Mouse (Mus musculus) inflammation-experienced regulatory T-cells, adult 6 months (primary cell): Measurements from ENCODE around the gene Peg3. TPM values are rescaled to one million over a fixed set of nuclear protein-coding genes. Genes with fewer than 3 reads are reported as not detected.
"Not testable (repeated sequence)": the region's sequence is repeated elsewhere in the genome, so short reads cannot be mapped to it uniquely, and the experiment has no call there.

Experiments
- ATAC-seq: one replicate; pipeline ENCODE4 v1.8.0; 2017
- polyA plus RNA-seq, 3 experiments: library from polyadenylated mRNA; unstranded; fragments of 100-300 nt; shearing (Covaris generic); gene quantifications; one replicate each; pipeline ENCODE4 v1.2.1; 2017

The Peg3 gene
- polyA plus RNA-seq = not detected

DNA sequence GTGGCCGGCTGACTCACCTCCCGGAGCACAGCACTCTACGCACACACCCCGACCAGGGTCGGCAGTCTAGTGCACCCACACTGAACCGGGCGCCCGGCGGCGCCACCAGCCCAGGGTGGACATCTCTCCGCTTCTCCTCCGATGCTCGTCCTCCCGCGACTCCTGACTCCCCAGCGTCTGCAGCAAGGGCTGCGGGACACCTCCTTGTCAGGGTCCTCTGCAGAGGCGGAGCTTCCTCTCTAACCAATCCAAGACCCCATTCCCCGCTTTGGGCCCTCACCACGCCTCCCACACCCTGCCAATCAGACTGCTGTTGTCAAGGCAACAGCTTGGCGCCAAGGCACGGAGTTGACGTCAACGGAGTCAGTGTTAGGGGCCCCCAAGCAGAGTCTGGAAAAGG is at the start of gene Peg3, which contains the start of gene Usp29:
Gene Peg3 (minus strand): TSS at position 191 of the 400 bp plus-strand sequence.
Gene Usp29 (plus strand): TSS at position 338 of the 400 bp plus-strand sequence.
- ATAC-seq = no peak

DNA sequence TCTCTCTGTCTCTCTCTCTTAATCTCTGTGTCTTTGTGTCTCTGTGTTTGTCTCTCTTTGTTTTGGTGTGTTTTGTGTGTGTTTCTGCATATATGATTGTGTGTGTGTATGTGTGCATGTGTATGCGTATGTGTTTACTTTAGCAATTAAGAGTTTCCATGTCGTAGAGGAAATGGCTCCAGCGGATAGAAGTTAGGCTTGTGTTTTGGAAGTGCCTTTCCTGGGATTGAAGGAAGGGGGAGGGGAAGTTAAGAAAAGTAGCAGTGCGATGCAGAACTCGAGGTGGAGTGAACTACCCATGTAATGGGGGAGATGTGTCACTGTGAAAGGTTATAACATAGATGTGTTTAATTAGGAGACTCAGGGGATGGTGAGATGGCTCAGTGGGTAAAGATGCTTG is 48.9 kb upstream of the Peg3 start:
- no peak for ATAC-seq

DNA sequence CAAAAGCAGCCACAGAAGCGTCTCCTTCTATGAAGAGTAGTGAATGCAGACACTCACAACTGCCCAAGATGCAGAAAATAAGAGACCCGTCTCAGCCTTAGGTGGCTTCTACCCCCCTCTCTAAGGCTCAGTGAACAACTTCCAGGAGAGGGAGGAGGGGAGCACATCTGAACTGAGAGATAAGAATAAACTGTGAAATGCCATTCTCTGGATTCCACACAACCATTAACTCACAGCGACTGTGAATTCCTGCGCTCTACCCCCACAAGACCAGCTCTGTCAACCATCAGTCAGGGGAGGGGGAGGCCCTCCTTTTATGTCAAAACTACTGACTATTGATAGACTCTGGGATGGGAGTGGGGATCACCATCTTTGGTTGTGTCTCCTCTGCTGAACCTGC is 47.5 kb upstream of the Peg3 start:
- ATAC-seq = no peak

DNA sequence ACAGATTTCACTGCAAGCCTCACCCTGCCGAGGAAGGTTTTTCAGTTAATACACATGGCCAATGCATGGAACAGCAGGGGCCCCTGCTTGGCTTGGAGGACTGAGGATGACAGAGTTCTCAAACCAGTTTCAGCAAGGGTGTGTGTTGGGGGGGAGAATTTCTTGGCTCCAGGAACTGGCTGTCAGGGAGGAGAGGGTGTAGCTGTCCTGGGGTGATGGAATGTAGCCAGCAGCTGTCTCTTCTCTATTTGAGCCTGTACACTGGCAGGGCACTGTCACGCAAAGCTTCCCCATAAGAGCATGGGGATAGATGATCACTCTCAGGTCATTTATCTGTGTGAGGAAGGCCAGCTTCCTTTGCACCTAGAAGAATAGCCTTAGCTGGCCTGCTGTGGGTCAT is 46.9 kb upstream of the Peg3 start:
- ATAC-seq = no peak

DNA sequence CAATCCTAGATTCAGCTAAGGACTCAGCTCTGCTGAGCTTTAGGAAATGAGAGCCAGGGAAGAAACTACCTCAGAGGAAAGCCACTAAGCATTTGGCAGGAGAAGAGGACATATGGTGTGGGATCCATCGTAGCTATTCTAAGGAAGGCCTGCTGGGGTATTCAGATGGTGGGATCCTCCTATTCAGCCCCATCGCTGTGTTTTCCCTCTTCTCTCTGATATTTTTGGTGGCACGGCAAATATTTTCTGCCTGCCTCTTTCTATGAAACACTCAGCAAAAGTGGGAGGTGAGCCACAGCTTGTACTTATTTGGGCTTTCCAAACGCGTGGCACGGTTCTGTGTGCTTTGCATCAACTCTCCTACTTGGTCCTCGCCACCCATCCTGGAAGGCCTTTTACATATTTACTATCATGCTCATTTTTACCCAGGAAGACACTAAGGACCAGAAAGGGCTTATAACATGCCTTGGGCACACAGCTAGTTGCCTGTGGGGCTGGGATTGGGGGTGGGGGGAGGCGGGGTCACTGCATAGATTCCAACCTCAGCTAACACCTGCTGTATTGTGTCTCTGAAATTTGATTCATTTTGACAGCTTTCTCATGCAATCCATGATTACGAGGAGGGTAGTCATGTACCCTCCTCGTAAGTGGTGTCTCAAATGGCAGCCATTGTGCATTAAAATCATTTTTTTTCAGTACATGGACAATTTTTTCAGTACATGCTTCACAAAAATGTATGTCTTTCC is 46.3 kb upstream of the Peg3 start:
- no peak for ATAC-seq

DNA sequence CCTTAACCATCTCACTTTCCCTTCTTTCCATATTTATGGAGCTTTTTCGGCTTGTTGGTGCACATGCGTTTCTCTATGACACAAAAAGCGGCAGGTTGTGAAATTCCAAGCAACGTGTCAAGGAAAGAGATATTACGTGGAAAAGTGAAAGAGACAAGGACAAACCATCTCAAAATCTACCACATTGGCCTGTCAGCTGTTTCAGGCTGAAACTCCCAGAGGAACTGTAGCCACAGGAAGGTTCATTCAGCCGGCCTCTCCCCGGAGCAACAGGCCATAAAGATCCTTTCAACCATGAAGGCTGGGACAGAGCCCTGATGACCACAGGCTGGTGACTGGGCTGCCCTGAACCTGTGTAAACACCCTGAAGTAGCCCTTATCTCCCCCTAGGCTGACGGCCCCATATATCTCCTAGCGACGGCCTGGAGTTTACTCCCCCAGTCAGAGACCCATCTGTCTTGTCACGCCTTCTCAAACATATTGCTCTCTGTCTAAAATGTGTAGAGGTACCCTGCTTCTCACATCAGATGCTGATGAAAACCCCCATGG is 43.7 kb upstream of the Peg3 start:
- not testable (repeated sequence) for ATAC-seq

DNA sequence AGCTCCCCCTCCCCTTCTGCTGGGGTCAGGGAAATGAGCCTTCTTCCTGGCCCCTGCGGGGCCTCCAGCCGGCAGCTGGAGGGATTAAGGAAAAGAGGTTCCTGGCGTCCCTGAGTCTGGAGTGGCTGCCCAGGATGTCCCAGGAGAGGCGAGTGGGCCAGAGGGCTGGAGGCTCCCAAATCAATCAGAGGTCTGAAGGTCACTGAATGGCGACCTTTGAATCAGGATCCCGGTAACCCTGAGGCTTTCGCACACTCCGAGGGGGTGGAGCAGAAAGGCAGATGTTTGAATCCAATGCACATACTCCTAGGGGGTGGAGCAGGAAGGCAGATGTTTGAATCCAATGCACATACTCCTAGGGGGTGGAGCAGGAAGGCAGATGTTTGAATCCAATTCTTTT is 40.1 kb upstream of the Peg3 start:
- no peak for ATAC-seq

DNA sequence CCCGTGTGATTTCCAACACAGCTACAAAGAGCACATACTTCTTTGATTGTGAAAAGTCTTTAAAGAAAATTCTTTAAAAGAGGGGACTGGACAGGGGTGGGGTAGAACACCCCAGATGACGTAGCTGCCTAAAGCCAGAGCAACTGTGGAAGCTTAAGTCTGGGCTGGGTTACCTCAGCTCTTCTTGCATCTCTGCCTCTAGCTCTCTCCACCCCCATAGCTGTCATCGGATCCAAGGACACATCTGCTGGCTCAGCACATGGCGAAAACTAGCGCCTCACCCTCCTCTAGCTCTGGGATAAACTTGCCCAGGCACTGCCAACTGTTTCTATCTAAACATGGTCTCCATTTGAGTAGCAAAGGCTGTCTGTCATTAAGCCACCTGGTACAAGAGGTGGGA is 35.0 kb upstream of the Peg3 start:
- no peak for ATAC-seq

DNA sequence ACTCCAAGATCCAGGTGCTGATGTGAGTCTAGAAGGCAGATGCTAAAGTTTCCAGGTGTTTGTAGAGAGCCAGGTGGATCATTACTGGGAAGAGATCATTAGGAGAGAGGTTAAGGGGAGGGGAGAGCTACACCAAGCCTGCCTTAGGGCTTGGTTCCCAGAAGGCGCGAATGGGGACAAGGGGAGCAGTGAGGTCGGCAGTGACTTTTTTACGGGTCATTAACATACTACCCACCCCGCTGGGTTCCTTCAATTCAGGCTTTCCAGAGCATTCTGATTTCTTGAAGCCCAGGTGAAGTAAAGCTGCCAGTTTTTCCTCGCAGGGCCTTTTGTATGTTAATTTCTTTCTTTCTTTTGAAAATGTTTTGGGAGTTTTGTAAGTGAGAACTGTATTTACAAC is 29.9 kb upstream of the Peg3 start:
- ATAC-seq = no peak

DNA sequence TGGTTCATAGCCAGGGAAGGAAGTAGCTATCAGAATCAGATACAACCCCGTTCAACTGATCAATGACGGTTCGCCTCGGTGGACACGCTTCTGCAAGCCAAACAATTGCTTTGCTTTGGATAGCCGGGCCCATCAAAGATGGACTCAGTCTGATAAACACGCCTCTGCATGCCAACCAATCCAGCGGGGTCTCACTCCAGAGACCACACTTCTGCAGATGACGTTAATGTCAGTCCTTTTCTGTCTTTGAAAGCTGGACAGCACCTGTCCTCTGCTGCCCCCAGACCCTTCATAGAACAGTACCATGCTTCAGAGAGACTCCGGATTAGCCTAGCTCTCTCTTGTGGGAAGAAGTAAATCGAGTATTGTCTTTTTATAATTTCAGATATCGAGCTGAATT is 29.5 kb upstream of the Peg3 start:
- no peak for ATAC-seq

DNA sequence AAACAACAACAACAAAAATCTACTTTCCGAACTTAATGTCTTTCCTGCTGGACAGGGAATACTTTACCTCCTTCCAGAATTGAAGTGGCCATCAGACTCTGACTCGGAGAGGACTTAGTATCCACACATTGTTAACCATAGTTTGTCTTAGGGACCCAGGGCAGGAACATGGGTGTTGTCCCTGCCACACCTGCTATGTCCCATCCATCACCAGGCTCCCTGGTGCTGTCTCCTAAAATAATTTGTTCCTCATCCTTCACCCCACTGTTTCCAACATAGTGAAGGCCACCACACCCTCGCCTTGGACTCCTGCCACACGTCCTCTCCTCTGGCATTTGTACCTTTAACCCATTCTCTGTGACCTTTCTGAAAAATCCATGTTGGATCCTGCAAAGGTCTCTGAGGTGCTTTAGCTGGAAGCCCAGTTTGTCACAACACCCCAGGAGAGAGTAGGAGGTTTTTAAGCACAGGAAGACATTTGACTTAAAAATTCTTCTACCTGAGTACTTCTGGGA is 26.6 kb upstream of the Peg3 start:
- ATAC-seq = no peak

DNA sequence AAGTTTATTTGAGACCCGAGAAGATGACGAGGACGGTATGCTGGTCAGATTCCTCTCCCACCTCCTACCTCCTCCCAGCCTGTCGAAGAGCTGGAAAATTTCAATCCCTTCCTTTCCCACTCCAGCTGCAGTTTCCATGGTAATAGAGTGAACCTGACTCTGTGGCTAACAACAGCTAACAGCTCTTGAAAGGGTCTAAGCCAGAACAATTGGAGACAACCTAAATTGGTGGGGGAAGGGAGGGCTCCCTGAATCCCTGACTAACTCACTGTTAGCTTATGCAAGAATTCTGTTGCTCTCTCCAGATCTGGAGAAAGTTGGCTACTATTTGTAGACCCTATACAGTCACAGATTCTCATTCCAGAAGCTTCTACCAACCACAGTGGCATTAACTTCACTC is 23.2 kb upstream of the Peg3 start:
- ATAC-seq = no peak

DNA sequence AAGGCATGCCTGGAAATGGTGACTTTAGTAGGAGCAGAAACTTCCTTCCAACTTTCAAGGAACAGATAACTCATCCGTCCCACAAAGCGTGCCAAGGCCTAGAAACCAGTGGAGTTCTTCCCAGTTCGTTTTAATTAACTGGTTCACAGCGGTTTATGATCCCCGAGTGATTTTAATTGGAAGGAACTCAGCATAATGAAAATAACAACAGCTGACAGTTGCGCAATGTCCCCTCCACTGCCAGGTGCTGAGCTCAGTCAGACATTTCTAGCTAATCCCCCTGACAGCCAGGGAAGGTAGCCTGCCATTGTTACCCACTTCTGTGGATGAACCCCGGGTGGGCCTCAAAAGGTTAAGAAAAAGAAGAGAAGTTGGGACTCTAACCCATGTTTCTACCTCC is 19.0 kb upstream of the Peg3 start:
- ATAC-seq = no peak

DNA sequence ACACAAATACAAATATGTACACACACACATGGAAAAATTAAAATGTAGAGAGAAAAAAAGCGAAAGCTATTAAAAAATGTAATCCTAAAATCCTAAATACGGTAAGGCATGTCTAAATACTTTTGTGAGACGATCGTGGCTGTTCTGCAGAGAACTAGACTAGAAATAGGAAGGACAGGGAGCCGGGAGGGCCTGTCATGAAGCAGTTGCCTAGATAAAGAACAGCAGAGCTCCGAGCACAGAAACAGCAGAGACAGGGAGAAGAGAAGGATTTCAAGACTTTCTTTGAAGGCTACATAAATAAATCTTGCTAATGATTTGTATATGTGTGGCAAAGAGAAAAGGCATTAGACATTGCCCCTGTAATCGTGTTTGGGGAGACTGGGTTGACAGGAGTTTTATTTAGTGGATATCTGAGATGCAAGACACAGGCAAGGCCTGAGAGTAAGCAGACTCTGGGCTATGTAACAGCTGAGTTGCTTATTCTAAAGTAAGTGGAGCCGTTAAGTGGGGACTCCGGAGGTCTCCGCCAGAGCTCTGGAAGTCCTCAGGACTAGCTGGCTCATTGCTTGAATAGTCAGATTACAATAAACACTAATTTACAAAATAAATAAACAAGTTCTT is 14.2 kb upstream of the Peg3 start:
- no peak for ATAC-seq

DNA sequence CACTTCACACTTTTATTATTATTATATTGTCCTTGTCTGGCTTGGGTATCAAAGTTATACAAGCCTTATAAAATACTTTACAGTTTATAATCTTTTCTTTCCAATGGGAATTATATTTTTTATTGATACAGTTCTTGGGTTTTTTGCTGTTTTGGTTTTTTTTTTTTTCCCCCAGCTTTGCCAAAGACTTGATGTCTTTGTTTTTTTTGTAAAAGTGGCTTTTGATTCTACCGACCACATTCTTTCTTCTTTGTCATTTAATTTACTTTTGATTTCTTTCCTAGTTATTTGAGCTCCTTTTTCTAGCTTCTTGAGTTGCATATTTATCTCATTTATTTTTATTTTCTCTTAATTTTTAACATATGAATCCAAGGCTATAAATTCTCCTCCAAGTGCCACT is 5.8 kb upstream of the Peg3 start:
- no peak for ATAC-seq

DNA sequence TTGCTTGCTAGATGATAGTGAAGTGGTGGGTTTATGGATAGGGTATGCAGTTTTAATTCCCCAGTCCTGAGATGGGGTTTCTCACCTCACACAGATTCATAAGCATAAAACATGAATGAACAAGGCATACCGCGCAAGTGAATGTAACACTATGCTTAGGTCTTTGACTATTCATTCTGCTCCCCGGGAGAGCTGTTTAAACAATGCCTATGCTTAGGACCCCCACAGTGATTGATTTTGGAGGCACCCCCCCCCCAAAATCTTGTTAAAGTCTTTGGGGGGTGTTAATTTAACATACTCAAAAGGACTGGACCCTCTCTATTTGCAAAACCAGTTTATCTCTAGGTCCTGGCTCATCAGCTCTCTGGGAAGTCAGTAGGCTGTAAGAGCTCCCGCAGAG is 1.7 kb upstream of the Peg3 start:
- ATAC-seq = no peak

DNA sequence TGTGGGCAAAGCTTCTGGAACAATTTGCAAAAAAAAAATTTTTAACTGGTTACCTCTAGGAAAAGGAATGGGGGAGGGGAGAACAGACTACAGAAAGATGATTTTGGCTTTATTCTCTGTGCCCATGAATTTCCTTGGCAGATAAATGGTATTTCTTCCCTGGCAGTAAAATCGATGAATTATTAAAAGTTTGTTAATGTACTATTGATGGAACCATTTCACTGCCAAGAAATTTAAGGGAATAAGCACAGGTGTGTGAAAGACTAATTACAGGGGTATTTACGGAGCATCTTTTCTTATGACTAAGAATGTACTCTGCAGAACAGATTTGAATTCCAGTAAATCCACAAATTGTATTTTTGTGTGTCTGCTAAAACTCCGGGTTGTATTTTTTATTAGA is 1.1 kb upstream of the Peg3 start:
- ATAC-seq = no peak

DNA sequence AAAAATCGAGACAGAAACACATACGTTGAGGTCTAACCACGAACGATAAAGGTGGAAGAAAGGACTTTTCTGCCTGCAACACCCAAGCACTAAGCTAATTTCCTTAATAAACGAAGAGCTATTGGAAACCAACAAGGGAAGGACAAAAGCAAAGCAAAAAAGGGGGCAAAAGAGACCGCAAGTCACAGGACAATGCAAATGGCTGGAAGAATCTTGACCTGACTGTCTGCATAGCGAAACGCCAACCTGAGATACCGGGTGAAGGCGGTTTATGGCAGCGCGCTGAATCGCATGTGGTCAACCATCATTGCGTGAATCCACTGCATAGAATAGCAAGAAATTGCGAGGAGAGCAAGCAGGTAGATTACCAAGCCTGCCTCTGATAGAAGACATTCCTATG is 570 bp upstream of the Peg3 start:
- no peak for ATAC-seq

DNA sequence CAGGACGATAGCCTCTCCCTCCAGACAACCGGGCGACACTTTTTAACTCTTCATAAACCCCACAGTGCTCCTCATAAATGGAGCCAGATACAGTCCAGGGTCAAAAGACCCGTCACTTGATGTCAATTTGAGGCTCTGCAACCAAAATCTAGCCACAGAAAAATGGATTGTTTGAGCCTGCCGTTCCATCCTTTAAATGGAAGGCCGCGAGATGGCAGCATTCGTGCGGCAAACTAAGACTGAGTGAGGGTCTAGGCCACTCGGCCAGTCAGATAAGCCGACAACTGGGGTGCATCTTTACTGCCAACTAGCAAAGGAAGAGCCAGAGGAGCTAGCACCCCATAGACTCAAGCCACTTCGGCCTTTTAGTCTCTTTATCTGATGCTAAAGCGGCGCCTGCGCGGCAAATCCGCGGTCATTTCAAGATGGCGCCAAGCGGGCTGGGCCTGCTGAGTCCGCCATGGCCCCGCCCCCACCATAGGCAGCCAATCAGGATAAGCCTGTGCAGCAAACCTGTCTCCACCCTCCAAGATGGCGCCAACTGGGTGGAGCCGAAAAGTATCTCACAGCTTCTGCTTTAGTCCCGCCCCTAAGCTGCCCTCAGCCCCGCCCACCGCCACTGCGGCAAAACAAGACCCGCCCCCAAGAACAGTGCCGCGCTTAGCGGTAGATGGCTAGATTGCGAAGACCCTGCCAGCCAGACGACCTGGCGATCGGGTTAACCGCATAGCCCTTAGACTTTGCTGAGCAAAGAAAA is 992 bp downstream of the Peg3 start:
- ATAC-seq = no peak

DNA sequence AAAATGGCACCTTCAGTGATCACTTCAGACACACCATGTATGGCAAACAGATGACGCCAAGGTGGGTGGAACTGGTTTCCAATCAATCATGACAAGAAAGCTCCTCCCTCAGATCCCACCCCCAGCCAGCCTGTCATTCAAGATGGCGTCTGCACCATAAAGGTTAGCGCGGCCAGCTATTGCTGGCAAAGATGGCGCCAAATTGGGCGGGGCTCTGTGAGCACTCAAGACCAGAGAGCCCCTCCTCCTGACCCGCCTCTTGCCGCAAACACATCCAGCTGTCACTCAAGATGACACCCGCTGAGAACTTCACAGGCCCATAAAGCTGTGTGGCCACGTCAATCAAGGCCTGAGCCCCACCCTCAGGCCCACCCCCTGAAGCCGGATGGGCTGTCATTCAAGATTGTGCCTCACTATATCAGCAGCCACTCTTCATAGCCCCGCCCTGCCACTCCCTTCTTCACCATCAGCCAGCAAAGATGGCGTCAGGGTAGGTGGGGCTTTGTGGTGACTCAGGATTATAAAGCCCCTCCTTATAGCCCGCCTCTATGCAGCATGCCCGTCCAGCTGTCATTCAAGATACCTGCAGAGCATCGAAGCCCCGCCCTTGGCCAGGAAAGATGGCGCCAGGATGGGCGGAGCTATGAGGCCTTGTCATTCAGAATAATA is 1.8 kb downstream of the Peg3 start:
- ATAC-seq = no peak

DNA sequence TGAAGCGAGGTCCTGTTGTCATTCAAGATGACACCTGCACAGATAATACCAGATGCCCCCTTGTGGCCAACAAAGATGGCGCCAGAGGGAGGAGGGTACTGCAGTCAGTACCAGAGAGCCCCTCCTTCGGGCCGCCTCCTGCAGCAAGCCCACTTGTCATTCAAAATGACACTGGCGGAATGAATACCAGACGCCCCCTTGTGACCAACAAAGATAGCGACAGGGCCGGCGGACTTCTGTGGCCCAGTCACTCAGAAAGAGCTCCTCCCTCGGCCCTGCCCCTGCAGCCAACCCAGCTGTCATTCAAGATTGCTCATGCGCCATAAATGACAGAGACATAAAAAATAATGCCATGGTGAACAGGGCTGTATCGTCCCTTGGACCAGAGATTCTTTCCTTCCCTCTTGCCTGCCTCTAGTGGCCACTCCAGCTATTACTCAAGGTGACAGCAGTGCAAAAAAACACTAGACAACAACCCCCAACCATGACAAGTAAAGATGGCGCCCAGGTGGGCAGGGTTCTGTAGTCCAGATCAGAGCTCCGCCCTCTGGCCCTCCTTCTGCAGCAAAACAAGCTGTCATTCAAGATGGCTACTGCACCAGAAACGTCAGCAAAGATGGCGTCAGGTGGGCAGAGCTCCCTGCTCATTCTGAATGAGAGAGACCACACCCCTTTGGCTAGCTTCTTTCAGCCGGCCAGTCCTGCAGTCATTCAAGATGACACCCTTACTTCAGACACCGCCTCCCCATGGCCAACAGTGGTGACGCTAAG is 2.7 kb downstream of the Peg3 start:
- ATAC-seq = no peak

DNA sequence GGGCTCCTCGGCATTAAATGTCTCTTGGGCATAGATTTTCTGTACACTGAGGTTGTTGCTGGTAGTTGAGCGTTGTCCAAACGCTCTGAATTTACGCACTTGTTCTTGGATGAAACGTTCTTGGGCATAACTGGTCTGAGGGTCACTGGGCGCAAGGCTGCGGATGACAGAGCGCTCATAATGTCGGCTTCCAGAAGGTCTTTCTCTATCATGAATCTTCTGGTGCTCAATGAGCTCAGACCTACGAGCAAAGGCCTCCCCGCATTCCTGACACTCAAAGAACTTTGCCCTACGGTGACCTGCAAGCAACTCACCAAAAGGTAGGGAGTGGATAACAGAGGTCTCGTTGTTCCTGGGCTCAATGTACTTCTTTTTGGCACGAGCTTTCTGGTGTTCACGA is 20.8 kb downstream of the Peg3 start:
- no peak for ATAC-seq
